Mouse (Mus musculus) MEL (cell line): Measurements from ENCODE around the gene Rph3al. TPM values are rescaled to one million over a fixed set of nuclear protein-coding genes. Genes with fewer than 3 reads are reported as not detected.

Experiments
- DNase-seq: peaks from one replicate; pipeline ENCODE4 v3.0.0; 2011; ENCODE audit warnings: low read depth, low spot score
- H3K27ac ChIP-seq: 2 replicates; pipeline ENCODE4 v1.5.1; 2012; ENCODE audit warnings: low read depth, mild to moderate bottlenecking, control low read depth, low read length, moderate library complexity; ENCODE audit not compliant: control insufficient read depth
- H3K27me3 ChIP-seq, 2 experiments: fragments of 150-350 bp in 1 of 2; sonication (generic) in 1 of 2; 2 replicates each; pipeline ENCODE4 v1.6.1; 2012; ENCODE audit warnings: low read length in 2 of 2, mild to moderate bottlenecking in 2 of 2, improper control_type of control experiment in 1 of 2, moderate library complexity in 1 of 2; ENCODE audit not compliant: insufficient read depth in 2 of 2, control insufficient read depth in 1 of 2
- H3K36me3 ChIP-seq, 2 experiments: 2 replicates each; pipeline ENCODE4 v1.6.1; 2012 to 2014; ENCODE audit warnings: low read length in 2 of 2, improper control_type of control experiment in 1 of 2, inconsistent platforms in 1 of 2, mild to moderate bottlenecking in 1 of 2; ENCODE audit not compliant: insufficient read depth in 2 of 2, control insufficient read depth in 1 of 2
- H3K4me1 ChIP-seq, 2 experiments: fragments of 150-350 bp in 1 of 2; sonication (generic) in 1 of 2; 2 replicates each; pipeline ENCODE4 v1.6.1; 2012; ENCODE audit warnings: low read length in 2 of 2, improper control_type of control experiment in 1 of 2, mild to moderate bottlenecking in 1 of 2; ENCODE audit not compliant: insufficient read depth in 2 of 2, control insufficient read depth in 1 of 2
- H3K4me3 ChIP-seq, 2 experiments: fragments of 150-350 bp in 1 of 2; sonication (generic) in 1 of 2; 2 replicates each; pipeline ENCODE4 v1.5.1; 2012; ENCODE audit warnings: low read depth in 2 of 2, low read length in 2 of 2, mild to moderate bottlenecking in 2 of 2, moderate library complexity in 2 of 2, control low read depth in 1 of 2, improper control_type of control experiment in 1 of 2; ENCODE audit not compliant: control insufficient read depth in 1 of 2, insufficient read depth in 1 of 2
- H3K79me2 ChIP-seq: 2 replicates; pipeline ENCODE4 v1.6.1; 2012; ENCODE audit warnings: mild to moderate bottlenecking, low read length, moderate library complexity; ENCODE audit not compliant: control insufficient read depth, poor library complexity, insufficient read depth
- H3K9ac ChIP-seq: 2 replicates; pipeline ENCODE4 v1.6.1; 2012; ENCODE audit warnings: low read depth, mild to moderate bottlenecking, control low read depth, low read length, moderate library complexity; ENCODE audit not compliant: control insufficient read depth, poor library complexity, severe bottlenecking
- H3K9me3 ChIP-seq: fragments of 150-350 bp; sonication (generic); replicated peaks from 2 replicates; pipeline ENCODE4 v1.6.1; 2012; ENCODE audit warnings: mild to moderate bottlenecking, low read length, improper control_type of control experiment, moderate library complexity; ENCODE audit not compliant: insufficient read depth
- BHLHE40 ChIP-seq: IDR thresholded peaks from 2 replicates; pipeline ENCODE4 v1.6.1; 2012; ENCODE audit warnings: low read depth, mild to moderate bottlenecking, inconsistent platforms, low read length, improper control_type of control experiment, borderline replicate concordance
- CHD2 ChIP-seq: IDR thresholded peaks from 2 replicates; pipeline ENCODE4 v1.6.1; 2011; ENCODE audit warnings: low read length, improper control_type of control experiment
- EP300 ChIP-seq, 2 experiments: IDR thresholded peaks; 2 replicates each; pipeline ENCODE4 v1.6.1; 2011; ENCODE audit warnings: improper control_type of control experiment in 2 of 2, low read length in 2 of 2, low read depth in 1 of 2, mild to moderate bottlenecking in 1 of 2
- ETS1 ChIP-seq: IDR thresholded peaks from 2 replicates; pipeline ENCODE4 v1.6.1; 2012; ENCODE audit warnings: low read depth, mild to moderate bottlenecking, inconsistent platforms, low read length, improper control_type of control experiment, moderate library complexity
- GATA1 ChIP-seq: IDR thresholded peaks from 2 replicates; pipeline ENCODE4 v1.6.1; 2011; ENCODE audit warnings: low read depth, low read length, improper control_type of control experiment
- HCFC1 ChIP-seq: IDR thresholded peaks from 2 replicates; pipeline ENCODE4 v1.6.1; 2012; ENCODE audit warnings: low read depth, mild to moderate bottlenecking, inconsistent platforms, low read length, improper control_type of control experiment, moderate library complexity
- JUND ChIP-seq: IDR thresholded peaks from 2 replicates; pipeline ENCODE4 v1.6.1; 2011; ENCODE audit warnings: low read depth, mild to moderate bottlenecking, improper control_type of control experiment, low read length
- KAT2A ChIP-seq: conservative IDR thresholded peaks from 2 replicates; pipeline ENCODE4 v1.6.1; 2012; ENCODE audit warnings: low read depth, low read length, improper control_type of control experiment, inconsistent platforms
- MAFK ChIP-seq: IDR thresholded peaks from 2 replicates; pipeline ENCODE4 v1.6.1; 2011; ENCODE audit warnings: low read depth, mild to moderate bottlenecking, low read length, improper control_type of control experiment, borderline replicate concordance
- MAX ChIP-seq: IDR thresholded peaks from 2 replicates; pipeline ENCODE4 v1.6.1; 2011; ENCODE audit warnings: low read length, improper control_type of control experiment
- MEF2A ChIP-seq: IDR thresholded peaks from 2 replicates; pipeline ENCODE4 v1.6.1; 2014; ENCODE audit warnings: low read depth, mild to moderate bottlenecking, inconsistent platforms, low read length, improper control_type of control experiment; ENCODE audit not compliant: poor library complexity, insufficient replicate concordance, severe bottlenecking; ENCODE audit errors: extremely low read depth
- NELFE ChIP-seq: IDR thresholded peaks from 2 replicates; pipeline ENCODE4 v1.6.1; 2011; ENCODE audit warnings: low read depth, low read length, improper control_type of control experiment
- NRF1 ChIP-seq: IDR thresholded peaks from 2 replicates; pipeline ENCODE4 v1.6.1; 2014; ENCODE audit warnings: low read depth, mild to moderate bottlenecking, inconsistent platforms, low read length, improper control_type of control experiment, moderate library complexity; ENCODE audit not compliant: poor library complexity, insufficient read depth, severe bottlenecking
- POLR2AphosphoS5 ChIP-seq: IDR thresholded peaks from 2 replicates; pipeline ENCODE4 v1.6.1; 2012; ENCODE audit warnings: low read depth, borderline replicate concordance, mild to moderate bottlenecking, inconsistent platforms, low read length, moderate library complexity, mixed read lengths
- RAD21 ChIP-seq: IDR thresholded peaks from 2 replicates; pipeline ENCODE4 v1.6.1; 2011; ENCODE audit warnings: mild to moderate bottlenecking, low read depth, low read length, improper control_type of control experiment
- RCOR1 ChIP-seq: IDR thresholded peaks from 2 replicates; pipeline ENCODE4 v1.6.1; 2012; ENCODE audit warnings: low read depth, mild to moderate bottlenecking, inconsistent platforms, low read length, improper control_type of control experiment
- SIN3A ChIP-seq: IDR thresholded peaks from 2 replicates; pipeline ENCODE4 v1.6.1; 2012; ENCODE audit warnings: low read length, improper control_type of control experiment, inconsistent platforms
- SMC3 ChIP-seq: IDR thresholded peaks from 2 replicates; pipeline ENCODE4 v1.6.1; 2011; ENCODE audit warnings: low read depth, low read length, improper control_type of control experiment
- TAL1 ChIP-seq: IDR thresholded peaks from 2 replicates; pipeline ENCODE4 v1.6.1; 2012; ENCODE audit warnings: mild to moderate bottlenecking, inconsistent platforms, low read length, moderate library complexity, mixed read lengths
- TCF12 ChIP-seq: IDR thresholded peaks from 2 replicates; pipeline ENCODE4 v1.6.1; 2014; ENCODE audit warnings: low read depth, mild to moderate bottlenecking, inconsistent platforms, low read length, improper control_type of control experiment, moderate library complexity
- UBTF ChIP-seq: IDR thresholded peaks from 2 replicates; pipeline ENCODE4 v1.6.1; 2012; ENCODE audit warnings: low read depth, mild to moderate bottlenecking, inconsistent platforms, low read length, improper control_type of control experiment, moderate library complexity, borderline replicate concordance; ENCODE audit not compliant: insufficient read depth
- ZC3H11A ChIP-seq: IDR thresholded peaks from 2 replicates; pipeline ENCODE4 v1.6.1; 2012; ENCODE audit warnings: low read depth, mild to moderate bottlenecking, inconsistent platforms, low read length, improper control_type of control experiment
- ZKSCAN1 ChIP-seq: IDR thresholded peaks from 2 replicates; pipeline ENCODE4 v1.6.1; 2012; ENCODE audit warnings: low read depth, mild to moderate bottlenecking, inconsistent platforms, low read length, improper control_type of control experiment, moderate library complexity
- ZMIZ1 ChIP-seq: IDR thresholded peaks from 2 replicates; pipeline ENCODE4 v1.6.1; 2012; ENCODE audit warnings: low read depth, mild to moderate bottlenecking, inconsistent platforms, low read length, improper control_type of control experiment, moderate library complexity
- polyA plus RNA-seq, 2 experiments: library from polyadenylated mRNA; stranded (reverse) in 1 of 2; unstranded in 1 of 2; fragments of >175 nt in 1 of 2; fragments of >200 nt in 1 of 2; gene quantifications; 2 replicates each; pipeline versions ENCODE4 v1.2.1 to v1.2.4; 2012; ENCODE audit warnings: low replicate concordance in 2 of 2, low read depth in 1 of 2; ENCODE audit not compliant: insufficient read length in 2 of 2, insufficient read depth in 1 of 2, missing spikeins in 1 of 2
- total RNA-seq: library from RNA; depleted of rRNA; stranded (reverse); fragments of 300-350 nt; gene quantifications from 2 replicates; pipeline ENCODE4 v1.2.3, GENCODE M21; 2012

The Rph3al gene
- total and polyA plus RNA-seq, 3 experiments = 9.4 to 23.0 TPM; not detected in 1

DNA sequence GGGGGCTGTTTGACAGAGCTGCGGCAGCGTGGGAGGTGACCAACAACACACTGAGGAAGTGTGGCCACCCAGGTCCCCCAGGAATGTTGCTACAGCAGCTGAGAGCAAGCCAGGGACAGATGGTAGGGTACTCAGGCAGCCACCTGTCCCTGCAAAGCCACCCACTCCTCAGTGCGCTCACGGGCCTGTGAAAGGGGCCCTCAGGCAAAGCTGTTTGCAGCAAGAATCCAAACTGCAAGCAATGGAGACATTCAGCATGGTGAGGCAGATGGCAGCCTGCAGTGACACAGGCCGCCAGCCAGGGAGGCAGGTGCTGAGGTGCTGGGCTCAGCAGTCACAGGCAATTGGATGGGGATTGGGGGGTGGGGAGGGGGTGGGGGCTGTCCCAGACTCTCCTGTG lies 68.3 kb downstream of the Rph3al start:
- Histone ChIP-seq H3K27ac (no peak overlapping the region), H3K9me3 (no peaks in the 10 kb centered on the region), H3K9ac (no peak overlapping the region), H3K79me2 (no peaks in the 10 kb centered on the region), H3K4me3 (no peak overlapping the region), H3K36me3 (no peaks in the 10 kb centered on the region), H3K27me3 (no peaks in the 10 kb centered on the region), H3K4me1 (no peaks in the 10 kb centered on the region)
- no peak for DNase-seq
- TF ChIP-seq MAFK (no peak), CHD2 (no peak), UBTF (no peak), SMC3 (no peak), ETS1 (no peak), MEF2A (no peak), ZKSCAN1 (no peak), TCF12 (no peak), BHLHE40 (no peak), NELFE (no peak), RCOR1 (no peak), RAD21 (no peak), GATA1 (no peak)

DNA sequence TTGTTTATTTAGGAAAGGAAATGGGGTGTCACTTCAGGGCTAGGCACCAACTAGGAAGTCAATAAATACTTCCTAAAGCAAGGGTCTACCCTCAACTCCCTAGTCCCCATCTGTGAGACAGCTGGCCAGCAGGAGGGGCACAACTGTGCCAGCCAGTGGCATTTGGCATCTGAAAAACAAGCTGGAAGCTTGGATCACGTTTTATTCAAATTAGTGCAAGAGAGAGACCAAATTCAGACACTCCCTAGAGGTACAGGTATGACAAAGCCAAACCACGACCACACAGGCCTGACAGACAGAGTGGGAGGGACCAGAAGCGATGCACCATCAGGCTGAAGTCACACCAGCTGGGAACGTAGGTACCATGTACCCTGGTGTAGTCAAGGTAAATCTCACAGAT lies 71.4 kb downstream of the Rph3al start:
- no peak for DNase-seq
- Histone ChIP-seq H3K36me3 (no peaks in the 10 kb centered on the region), H3K27ac (no peak overlapping the region), H3K4me1 (no peaks in the 10 kb centered on the region)
- TF ChIP-seq JUND (no peak), HCFC1 (no peak), EP300 (IDR thresholded peaks at IDR 0.05; ENCODE audit: low read depth in 1 of 2, low read length in 2 of 2) (no peak), UBTF (no peak), NRF1 (no peak), POLR2AphosphoS5 (no peak), NELFE (no peak), KAT2A (no peak), TAL1 (no peak), TCF12 (no peak), GATA1 (no peak), SMC3 (no peak), RAD21 (no peak), SIN3A (no peak), ETS1 (no peak), MAX (no peak), ZC3H11A (no peak), ZMIZ1 (no peak), MEF2A (no peak)
- TF ChIP-seq, all 39 proteins: peak for 0
- H3K9ac ChIP-seq = no peak overlapping the region
- H3K79me2 ChIP-seq = no peaks in the 10 kb centered on the region
- no peak overlapping the region for H3K4me3 ChIP-seq
- no peaks in the 10 kb centered on the region for H3K9me3 ChIP-seq
- no peaks in the 10 kb centered on the region for H3K27me3 ChIP-seq
